Mouse (Mus musculus) liver, embryonic 14.5 days (tissue): ENCODE results near the gene Dnase1l2. TPM values are rescaled to one million over a fixed set of nuclear protein-coding genes. Genes with fewer than 3 reads are reported as not detected.
A peak's percentile ranks its signal among the peaks of the same experiment; 100 is the strongest.

ENCODE experiments used
- ATAC-seq: fragments of 200-750 bp; cut with Nextera tagmentation; 2 replicates; pipeline ENCODE4 v1.8.0; 2017; ENCODE audit warnings: moderate number of reproducible peaks, mild to moderate bottlenecking, moderate library complexity; ENCODE audit not compliant: insufficient read depth
- DNase-seq, 3 experiments: peaks; one replicate each; pipeline ENCODE4 v3.0.0-alpha.2; 2012 to 2013; ENCODE audit warnings: low read depth in 3 of 3, low spot score in 3 of 3
- H3K27ac ChIP-seq: fragments of 300-500 bp; sonication (generic); 2 replicates; pipeline ENCODE4 v1.5.1; 2014; ENCODE audit warnings: moderate library complexity, mild to moderate bottlenecking, control low read depth, inconsistent platforms
- H3K27me3 ChIP-seq: fragments of 300-500 bp; sonication (generic); 2 replicates; pipeline ENCODE4 v1.6.1; 2014; ENCODE audit warnings: mild to moderate bottlenecking, low read length, moderate library complexity; ENCODE audit not compliant: control insufficient read depth, insufficient read depth
- H3K36me3 ChIP-seq: fragments of 300-500 bp; sonication (generic); replicated peaks from 2 replicates; pipeline ENCODE4 v1.6.1; 2014; ENCODE audit warnings: low read depth; ENCODE audit not compliant: control insufficient read depth, insufficient read depth
- H3K4me1 ChIP-seq, 2 experiments: fragments of 200-500 bp in 1 of 2; fragments of 300-500 bp in 1 of 2; sonication (generic) in 1 of 2; replicated peaks; 2 replicates each; pipeline ENCODE4 v1.6.1; 2012 to 2014; ENCODE audit warnings: antibody characterized with exemption in 1 of 2, inconsistent platforms in 1 of 2, low read length in 1 of 2; ENCODE audit not compliant: control insufficient read depth in 2 of 2, insufficient read depth in 2 of 2
- H3K4me2 ChIP-seq: fragments of 300-500 bp; sonication (generic); 2 replicates; pipeline ENCODE4 v1.6.1; 2014; ENCODE audit warnings: low read depth, mild to moderate bottlenecking, control low read depth, moderate library complexity
- H3K4me3 ChIP-seq, 2 experiments: fragments of 200-500 bp in 1 of 2; fragments of 300-500 bp in 1 of 2; sonication (generic) in 1 of 2; 2 replicates each; pipeline ENCODE4 v1.5.1; 2012 to 2014; ENCODE audit warnings: low read depth in 2 of 2, low read length in 2 of 2, mild to moderate bottlenecking in 2 of 2, control low read depth in 1 of 2, inconsistent platforms in 1 of 2, moderate library complexity in 1 of 2; ENCODE audit not compliant: insufficient read depth in 1 of 2
- H3K9ac ChIP-seq: fragments of 300-500 bp; sonication (generic); replicated peaks from 2 replicates; pipeline ENCODE4 v1.6.1; 2014; ENCODE audit warnings: mild to moderate bottlenecking, control low read depth, moderate library complexity
- H3K9me3 ChIP-seq: fragments of 300-500 bp; sonication (generic); 2 replicates; pipeline ENCODE4 v1.6.1; 2016; ENCODE audit warnings: low read length, mixed read lengths; ENCODE audit not compliant: control insufficient read depth
- CTCF ChIP-seq: IDR thresholded peaks from 2 replicates; pipeline ENCODE4 v1.5.1; 2016; ENCODE audit warnings: antibody characterized with exemption, low read depth, control low read depth
- EP300 ChIP-seq: IDR thresholded peaks from 2 replicates; pipeline ENCODE4 v1.6.1; 2016; ENCODE audit warnings: antibody characterized with exemption, low read depth
- WGBS: fragments of 180-500 bp; shearing (Covaris S2); extraction: QIAGEN DNeasy Blood & Tissue Kit; methylation state at CpG from one replicate; pipeline ENCODE4 v1.1.7; 2014; ENCODE audit not compliant: insufficient replicate concordance; 5-methylcytosine and 5-hydroxymethylcytosine counted together
- polyA plus RNA-seq, 2 experiments: library from polyadenylated mRNA; depleted of rRNA in 1 of 2; stranded (reverse) in 1 of 2; unstranded in 1 of 2; fragments of >200 nt; fragmentation: Nextera tagmentation in 1 of 2; extraction: Ambion mirVana in 1 of 2; gene quantifications; 2 replicates each; pipeline versions ENCODE4 v1.2.1 to v1.2.3; 2012 to 2014

Gene Dnase1l2
- polyA plus RNA-seq, 2 experiments, result 0.46 to 2.1 TPM

DNA sequence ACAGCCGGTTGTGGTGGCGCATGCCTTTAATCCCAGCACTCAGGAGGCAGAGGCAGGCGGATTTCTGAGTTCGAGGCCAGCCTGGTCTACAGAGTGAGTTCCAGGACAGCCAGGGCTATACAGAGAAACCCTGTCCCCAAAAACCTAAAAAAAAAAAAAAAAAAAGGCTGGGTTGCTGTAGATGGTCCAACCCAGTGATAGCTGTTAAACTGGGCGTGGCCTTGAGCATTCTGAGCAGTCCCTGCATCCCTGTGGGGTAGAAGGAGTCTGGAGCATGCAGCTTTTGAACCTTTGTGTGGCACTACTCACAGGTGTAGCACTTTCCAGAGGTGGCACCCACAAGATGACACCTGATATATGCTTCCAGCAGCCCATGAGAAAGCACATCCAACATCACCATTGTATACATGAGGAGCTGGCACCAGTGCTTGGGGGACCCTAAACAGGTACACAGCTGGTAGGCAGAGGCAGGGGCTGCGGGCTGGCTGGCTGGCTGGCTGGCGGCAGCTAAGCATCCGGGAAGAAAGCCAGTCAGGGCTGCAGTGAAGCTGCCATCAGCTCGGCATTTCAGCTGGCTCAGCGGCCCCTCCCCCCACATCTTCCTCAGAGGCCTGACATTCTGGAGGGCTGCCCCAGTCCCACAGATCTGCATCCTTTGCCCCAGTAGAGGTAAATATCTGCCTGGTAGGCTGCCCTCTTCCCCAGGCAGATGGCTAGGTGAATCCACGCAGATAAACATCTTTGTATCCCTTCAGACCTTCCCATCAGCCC is 42.4 kb upstream of the Dnase1l2 start:
- peaks cover 0 to 2% of the 10 kb centered on the region in 2 experiments; a peak in 1 of 4 replicates for H3K4me1 ChIP-seq
- WGBS, result 30% methylated on average over 11 of the region's 11 CpGs
- no peaks in the 10 kb centered on the region for H3K9me3 ChIP-seq
- no peak for TF ChIP-seq EP300
- TF ChIP-seq CTCF, result no peak
- ATAC-seq (no peak), DNase-seq (no peak)
- no peak overlapping the region for H3K27ac ChIP-seq
- H3K4me3 ChIP-seq, result no peak overlapping the region
- H3K4me2 ChIP-seq, result no peak overlapping the region
- H3K27me3 ChIP-seq, result peaks cover 37% of the 10 kb centered on the region
- no peak overlapping the region for H3K9ac ChIP-seq
- no peaks in the 10 kb centered on the region for H3K36me3 ChIP-seq

DNA sequence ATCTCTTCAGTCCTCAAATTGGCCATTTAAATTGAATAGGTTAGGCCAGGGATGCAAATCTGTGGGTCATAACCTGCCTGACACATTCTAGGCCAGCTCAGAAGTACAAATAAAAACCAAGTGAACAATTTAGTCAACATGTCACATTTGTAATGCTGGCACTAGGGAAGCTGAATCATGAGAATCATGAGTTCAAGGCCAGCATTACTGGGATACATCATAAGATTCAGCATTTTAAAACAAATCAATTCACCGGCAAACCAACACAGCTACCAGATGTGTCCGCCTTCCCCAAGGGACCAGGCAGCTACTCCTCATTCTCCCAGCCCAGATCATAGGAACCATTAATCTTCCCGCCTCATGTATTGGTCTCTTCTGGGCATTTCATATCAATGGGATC is 40.6 kb upstream of the Dnase1l2 start:
- ATAC-seq, result no peak
- TF ChIP-seq CTCF (no peak), EP300 (no peak)
- 79% methylated on average over 3 of the region's 3 CpGs for WGBS

DNA sequence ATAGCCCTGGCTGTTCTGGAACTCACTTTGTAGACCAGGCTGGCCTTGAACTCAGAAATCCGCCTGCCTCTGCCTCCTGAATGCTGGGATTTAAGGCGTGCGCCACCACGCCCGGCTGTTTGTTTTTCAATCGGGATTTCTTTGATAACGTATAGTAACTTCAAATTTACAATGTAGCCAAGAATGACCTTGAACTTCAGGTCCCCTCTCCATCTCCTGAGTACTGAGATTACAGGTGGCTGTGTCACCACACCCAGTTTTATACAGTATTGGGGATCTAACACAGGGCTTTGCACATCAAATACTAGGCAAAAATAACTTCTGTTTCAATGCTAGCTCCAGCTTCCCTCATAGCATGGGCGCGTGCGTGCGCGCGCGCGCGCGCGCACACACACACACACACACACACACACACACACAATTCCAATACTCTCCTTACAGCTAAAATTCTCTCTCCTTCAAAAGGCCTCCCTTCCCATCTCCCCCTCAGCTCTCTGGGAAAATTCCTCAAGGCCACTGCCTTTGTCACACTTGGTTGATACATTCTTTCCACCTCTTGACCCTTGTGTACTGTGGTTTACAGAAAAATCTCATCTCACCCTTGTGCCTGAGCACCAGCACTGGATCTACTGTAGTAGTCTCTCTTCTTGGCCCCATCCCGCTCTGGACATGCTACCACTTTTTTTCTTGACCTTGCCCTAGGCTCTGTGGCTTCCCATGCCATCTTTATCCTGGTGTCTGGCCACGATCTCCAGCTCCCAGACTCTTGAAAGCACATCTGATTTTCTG is 38.3 kb upstream of the Dnase1l2 start:
- H3K4me2 ChIP-seq, result no peak overlapping the region
- peaks cover 10% of the 10 kb centered on the region for H3K36me3 ChIP-seq
- no peaks in the 10 kb centered on the region for H3K9me3 ChIP-seq
- ATAC-seq, result no peak
- 87% methylated on average over 20 of the region's 20 CpGs for WGBS
- H3K4me3 ChIP-seq, result no peak overlapping the region
- no peaks in the 10 kb centered on the region for H3K27me3 ChIP-seq
- DNase-seq, result no peak
- H3K9ac ChIP-seq, result no peak overlapping the region
- H3K4me1 ChIP-seq, result peaks cover 3 to 15% of the 10 kb centered on the region in 2 experiments; a peak in 3 of 4 replicates
- TF ChIP-seq CTCF (no peak), EP300 (no peak)
- no peak overlapping the region for H3K27ac ChIP-seq

More for the DNA sequence above, 40.6 kb upstream of the Dnase1l2 start:
- Histone ChIP-seq H3K27me3 (peaks cover 20% of the 10 kb centered on the region), H3K4me2 (no peak overlapping the region), H3K9ac (no peak overlapping the region), H3K4me1 (peaks cover 0 to 9% of the 10 kb centered on the region in 2 experiments; a peak in 3 of 4 replicates), H3K27ac (no peak overlapping the region), H3K36me3 (no peaks in the 10 kb centered on the region), H3K4me3 (no peak overlapping the region), H3K9me3 (no peaks in the 10 kb centered on the region)
- DNase-seq, result no peak

DNA sequence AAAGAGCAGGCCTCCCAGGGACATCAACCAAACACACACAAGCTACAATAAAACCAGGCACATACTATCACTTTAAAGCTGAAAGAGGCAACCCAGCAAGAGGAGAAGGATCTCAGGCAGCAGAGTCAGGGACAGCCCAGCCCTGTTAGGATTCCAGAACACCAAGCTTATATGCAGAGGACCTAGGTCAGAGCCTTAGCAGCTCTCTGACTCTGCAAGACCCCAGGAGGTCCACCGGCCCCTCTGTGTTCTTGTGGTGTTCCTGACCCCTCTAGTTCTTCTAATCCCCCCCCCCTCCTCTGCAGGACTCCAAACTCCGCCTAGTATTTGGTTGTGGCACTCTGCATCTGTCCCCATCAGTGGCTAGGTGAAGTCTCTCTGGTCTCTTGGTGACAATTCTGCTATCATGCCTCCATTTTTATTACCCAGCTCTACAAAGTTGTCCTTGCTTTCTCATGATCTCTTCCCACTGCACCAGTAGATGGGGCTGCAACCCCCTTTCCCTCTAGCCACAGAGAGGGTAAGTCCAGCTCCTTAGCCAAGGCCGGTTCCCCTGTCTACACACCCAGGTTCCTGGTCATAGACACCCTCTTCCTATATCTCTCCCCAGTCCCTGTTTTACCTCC is 37.4 kb upstream of the Dnase1l2 start:
- no peaks in the 10 kb centered on the region for H3K27me3 ChIP-seq
- DNase-seq (no peak), ATAC-seq (no peak)
- peak overlapping the region; percentile 13; the same call in 1 of the 2 replicates for H3K9ac ChIP-seq
- WGBS, result 44% methylated on average over 3 of the region's 3 CpGs
- H3K4me1 ChIP-seq, result peaks cover 3 to 15% of the 10 kb centered on the region in 2 experiments; a peak in 3 of 4 replicates
- TF ChIP-seq EP300, result no peak
- TF ChIP-seq CTCF, result peak; percentile 41
- no peaks in the 10 kb centered on the region for H3K9me3 ChIP-seq
- H3K27ac ChIP-seq, result no peak overlapping the region; the same call in 1 of the 2 replicates
- H3K36me3 ChIP-seq, result peaks cover 17% of the 10 kb centered on the region
- H3K4me3 ChIP-seq, result no peak overlapping the region
- H3K4me2 ChIP-seq, result peak overlapping the region; percentile 88
